Mouse (Mus musculus) embryonic stem cell, embryonic (primary cell): ENCODE results near the gene Rflnb.

Experiments
- CTCF ChIA-PET, 4 experiments: fragments of 300-600 bp in 2 of 4; fragments of 350-600 bp in 2 of 4; sonication (Branson Sonifier 250); formaldehyde crosslinking; loops; one replicate each; lab custom pipeline; 2022; ENCODE audit warnings: inconsistent platforms in 2 of 4; lab: Charles Lee
- POLR2A ChIA-PET, 4 experiments: fragments of 300-600 bp in 2 of 4; fragments of 350-600 bp in 2 of 4; sonication (Branson Sonifier 250); formaldehyde crosslinking; loops; one replicate each; lab custom pipeline; 2022; ENCODE audit warnings: antibody characterized with exemption in 4 of 4, inconsistent platforms in 1 of 4; lab: Charles Lee

The Rflnb gene

DNA sequence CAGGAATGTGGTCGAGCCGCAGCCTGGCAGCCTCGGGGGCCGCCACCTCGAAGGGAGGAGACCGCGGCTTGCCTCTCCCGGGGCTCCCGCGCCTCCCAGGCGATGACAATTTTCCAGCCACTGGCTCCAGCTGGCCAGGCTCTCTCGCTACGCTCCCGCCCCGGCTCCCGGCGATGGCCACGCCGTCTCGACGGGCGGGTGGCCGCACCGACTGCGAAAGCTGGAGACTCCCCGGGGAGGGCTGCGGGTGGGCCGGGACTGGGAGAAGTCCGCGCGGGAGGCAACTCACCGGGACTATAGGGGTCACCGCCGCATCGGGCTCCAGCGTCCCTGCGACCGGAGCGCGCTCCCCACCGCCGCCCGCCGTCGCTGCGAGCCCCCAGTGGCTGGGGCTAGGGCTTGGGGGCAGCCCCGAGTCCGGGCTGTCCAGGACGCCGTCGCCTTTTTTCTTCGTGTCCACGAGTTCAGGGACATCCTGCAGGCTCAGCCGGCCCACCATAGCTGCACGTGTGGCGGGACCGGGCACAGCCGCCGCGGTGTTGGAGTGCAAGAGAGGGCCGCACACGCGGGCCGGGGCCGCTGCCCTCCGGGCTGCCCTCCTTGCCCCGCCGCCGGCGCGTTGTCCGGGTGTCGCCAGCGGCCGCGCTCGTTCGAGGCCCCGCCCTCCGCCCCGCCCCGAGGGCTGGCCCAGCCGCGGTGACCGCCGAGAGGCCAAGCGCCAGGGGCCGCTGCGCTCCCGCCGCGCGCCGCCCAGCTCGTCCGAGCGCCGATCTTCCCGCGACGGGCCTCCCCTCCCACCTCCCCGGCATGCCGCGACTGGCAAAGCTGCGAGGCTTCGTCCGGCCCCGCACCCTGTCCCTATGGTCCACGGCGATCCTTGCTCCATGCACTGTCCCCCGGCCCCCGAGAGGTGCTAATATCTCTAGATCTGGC, at the start of gene Rflnb:
TSS of gene Rflnb (minus strand) at position 644 of the 933 bp plus-strand sequence.
- ChIA-PET POLR2A (interaction anchor here in 2 of 4 experiments (0.5 to 1.3 kb wide), 4 partner anchors 7 to 766 kb away, joined by 3 to 4 read pairs (median 4); no protein-coding TSS in a partner anchor), CTCF (interaction anchor here (0.5 to 1.6 kb wide), 8 partner anchors 27 to 411 kb away, joined by 3 to 4 read pairs (median 3); no protein-coding TSS in a partner anchor)

DNA sequence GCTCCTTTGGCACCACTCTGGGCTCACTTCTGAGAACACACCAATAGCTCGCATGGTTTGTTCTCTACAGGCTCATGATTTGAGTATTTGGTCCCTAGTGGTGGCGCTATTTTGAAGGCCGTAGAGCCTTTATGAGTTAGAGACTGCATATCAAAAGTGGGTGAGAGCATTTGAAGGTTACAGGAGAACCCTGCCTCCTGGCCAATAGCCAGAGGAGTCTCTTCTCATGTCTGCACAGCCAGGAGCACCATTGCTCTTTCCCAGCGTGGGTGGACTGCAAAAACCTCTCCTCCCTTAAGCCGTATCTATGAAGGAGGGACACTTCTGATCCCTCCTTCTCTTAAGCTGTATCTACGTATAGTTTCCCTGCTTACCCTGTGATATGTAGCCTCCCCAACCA, 49.8 kb upstream of the Rflnb start:
- CTCF ChIA-PET = no interaction called here
- POLR2A ChIA-PET = interaction anchor here in 1 of 4 experiments (0.6 kb wide), 1 partner anchor 670 kb away, joined by 4 read pairs; no protein-coding TSS in a partner anchor

DNA sequence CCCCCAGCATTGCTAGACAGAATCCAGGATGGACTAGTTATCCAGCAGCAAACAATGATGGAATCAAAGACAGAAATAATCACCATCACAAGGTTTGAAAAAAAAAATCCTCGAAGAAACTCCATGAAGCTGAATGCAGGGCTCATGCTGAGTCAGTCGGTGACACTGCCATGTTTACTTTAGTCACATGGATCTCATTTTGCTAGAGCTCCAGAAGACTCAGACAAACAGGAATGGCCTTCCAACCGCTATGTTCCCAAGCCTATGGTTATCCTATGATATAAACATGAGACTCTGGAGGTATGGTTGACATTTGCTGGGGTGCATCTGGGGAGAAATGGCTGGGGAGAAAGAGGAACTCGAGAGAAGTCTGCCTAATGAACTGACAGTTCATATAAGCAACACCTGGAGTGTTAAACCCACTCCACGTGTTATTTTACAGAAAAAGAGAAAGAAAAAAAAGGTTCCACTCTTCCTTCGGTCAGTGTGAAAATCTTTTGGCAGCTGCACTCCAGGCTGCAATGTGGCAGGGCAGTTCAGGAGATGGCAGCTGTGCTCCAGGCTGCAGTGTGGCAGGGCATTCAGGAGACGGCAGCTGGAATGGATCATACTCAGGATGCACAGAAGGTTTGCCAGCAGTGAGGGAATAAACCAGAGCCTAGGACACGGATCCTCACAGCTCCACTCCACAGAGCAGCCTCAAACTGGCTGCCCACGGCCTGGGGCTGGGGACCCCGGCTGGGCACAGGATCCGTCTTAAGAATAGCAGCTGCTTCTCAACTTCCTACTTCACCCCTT, 46.9 kb upstream of the Rflnb start:
- ChIA-PET POLR2A (interaction anchor here in 1 of 4 experiments (0.6 to 1.4 kb wide), 2 partner anchors 10 to 456 kb away, joined by 3 to 4 read pairs; no protein-coding TSS in a partner anchor), CTCF (no interaction called here)

DNA sequence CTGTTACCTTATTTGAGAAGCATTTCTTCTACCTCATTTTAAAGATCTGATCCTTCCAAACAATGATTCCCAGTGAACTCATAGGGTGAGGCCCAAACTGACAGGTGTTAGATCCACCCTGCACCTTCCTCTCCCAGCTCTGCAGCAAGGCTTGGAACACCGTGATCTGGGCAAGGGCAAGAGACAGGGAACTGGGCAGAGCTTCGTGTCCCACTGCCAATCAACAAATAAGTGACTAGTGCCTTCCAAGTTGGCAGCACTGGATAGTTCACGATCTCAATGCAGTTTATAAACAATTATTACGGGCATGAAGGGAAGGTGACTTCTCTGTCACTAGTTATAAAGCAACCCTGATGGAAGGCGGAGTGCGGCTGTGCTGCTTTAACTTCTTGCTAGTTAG, 42.2 kb upstream of the Rflnb start:
- CTCF ChIA-PET = interaction anchor here in 3 of 4 experiments (0.6 to 0.8 kb wide), 3 partner anchors 14 to 769 kb away, joined by 3 read pairs; no protein-coding TSS in a partner anchor
- POLR2A ChIA-PET = interaction anchor here in 1 of 4 experiments (0.6 to 0.9 kb wide), 3 partner anchors 10 to 376 kb away, joined by 3 read pairs; no protein-coding TSS in a partner anchor

DNA sequence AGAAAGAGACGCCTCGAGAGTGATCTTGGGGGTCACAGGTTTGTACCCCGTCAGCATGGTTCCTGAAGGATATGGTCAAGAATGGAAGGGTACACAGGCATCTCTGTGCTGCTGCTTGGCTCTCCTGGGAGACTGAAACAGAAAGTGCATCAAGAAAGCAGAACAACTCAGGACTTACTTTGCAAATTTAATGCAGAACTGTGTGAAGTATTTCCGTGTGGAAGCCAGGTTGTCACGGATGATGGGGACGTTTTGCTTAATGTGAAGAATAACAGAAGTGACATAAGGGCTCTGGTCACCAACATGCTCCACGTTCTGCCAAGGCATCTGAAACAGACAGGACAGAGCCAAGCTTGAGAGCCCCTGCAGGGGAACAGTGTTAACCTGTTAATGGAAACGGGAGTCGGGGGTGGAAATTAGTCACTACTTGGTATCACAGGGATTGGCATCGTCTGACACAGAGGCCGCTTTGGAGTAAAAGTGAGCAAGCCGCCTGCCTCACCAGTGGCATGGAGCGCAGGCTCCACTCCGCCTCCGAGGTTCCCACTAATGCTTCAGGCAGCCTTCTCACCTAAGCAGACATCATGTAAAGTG, 39.1 kb upstream of the Rflnb start:
- POLR2A ChIA-PET = no interaction called here
- CTCF ChIA-PET = interaction anchor here in 1 of 4 experiments (0.6 kb wide), 1 partner anchor 39 kb away, joined by 4 read pairs; the partner anchor contains the start of gene Rflnb

DNA sequence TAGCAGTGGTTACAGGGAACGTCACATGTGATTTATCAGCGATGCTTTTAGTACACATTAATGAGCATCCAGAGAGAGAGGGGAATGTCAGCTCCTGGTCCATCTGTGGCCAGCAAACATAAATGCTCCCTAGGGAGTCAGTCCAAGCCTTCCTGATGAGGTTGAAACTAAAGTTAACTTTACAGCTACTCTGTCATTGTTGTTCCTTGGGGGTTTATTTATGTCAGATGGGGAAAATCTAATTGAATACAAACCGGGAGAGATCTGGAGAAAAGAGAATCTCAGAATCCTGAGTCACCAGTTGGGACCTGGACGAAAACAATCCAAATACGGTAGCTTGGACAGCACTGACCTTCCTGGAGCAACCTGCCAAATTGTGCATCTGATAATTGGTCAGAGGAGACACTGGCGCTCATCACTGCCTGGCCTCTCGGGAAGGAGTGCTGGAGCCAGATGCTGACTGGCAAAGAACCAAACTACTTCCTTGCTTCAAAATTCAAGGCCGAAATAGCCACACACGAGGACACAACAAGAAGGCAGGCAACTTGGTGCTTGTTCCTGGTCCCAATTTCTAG, 38.0 kb upstream of the Rflnb start:
- ChIA-PET POLR2A (interaction anchor here in 1 of 4 experiments (1.4 kb wide), 1 partner anchor 10 kb away, joined by 4 read pairs; no protein-coding TSS in a partner anchor), CTCF (no interaction called here)

DNA sequence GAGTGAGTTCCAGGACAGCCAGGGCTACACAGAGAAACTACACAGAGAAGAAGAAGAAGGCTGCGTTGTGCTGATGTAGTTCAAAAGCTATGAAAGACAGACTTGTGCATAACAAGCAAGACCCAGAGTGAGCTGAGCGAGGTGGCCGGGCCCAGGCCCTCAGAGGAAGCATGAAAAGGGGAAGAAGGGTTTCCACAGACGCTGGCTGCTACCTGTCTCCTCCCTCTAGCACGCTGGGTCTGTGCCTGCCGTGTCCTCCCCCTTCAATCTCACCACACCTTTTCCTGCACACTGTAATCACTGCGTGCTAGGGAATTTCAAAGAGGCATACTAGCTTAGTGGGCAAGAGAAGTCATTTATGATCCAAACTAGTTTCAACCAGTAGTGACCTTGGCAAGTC, 36.8 kb upstream of the Rflnb start:
- CTCF ChIA-PET = interaction anchor here in 1 of 4 experiments (0.8 kb wide), 1 partner anchor 97 kb away, joined by 3 read pairs; no protein-coding TSS in a partner anchor
- POLR2A ChIA-PET = interaction anchor here in 1 of 4 experiments (1.4 kb wide), 1 partner anchor 11 kb away, joined by 4 read pairs; no protein-coding TSS in a partner anchor

DNA sequence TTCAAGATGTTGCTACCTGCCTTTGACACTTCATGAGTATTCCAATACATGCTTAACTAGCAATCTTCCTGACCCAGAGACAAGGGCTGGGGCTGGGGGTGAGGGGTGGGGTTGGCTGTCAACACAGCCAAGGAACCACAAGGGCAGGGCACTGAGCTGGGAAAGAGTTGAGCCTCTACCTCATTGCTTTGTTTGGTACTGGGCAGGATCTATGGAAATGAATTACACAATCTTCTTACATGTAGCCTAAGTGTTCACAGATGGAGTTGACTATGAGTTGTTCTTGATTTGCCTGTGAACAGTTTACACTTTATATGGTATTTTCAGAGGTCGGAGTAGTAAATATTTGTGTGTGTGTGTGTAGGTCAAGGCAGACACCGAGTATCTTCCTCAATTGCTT, 33.3 kb upstream of the Rflnb start:
- CTCF ChIA-PET = interaction anchor here in 1 of 4 experiments (0.7 kb wide), 1 partner anchor 158 kb away, joined by 3 read pairs; no protein-coding TSS in a partner anchor
- POLR2A ChIA-PET = no interaction called here

DNA sequence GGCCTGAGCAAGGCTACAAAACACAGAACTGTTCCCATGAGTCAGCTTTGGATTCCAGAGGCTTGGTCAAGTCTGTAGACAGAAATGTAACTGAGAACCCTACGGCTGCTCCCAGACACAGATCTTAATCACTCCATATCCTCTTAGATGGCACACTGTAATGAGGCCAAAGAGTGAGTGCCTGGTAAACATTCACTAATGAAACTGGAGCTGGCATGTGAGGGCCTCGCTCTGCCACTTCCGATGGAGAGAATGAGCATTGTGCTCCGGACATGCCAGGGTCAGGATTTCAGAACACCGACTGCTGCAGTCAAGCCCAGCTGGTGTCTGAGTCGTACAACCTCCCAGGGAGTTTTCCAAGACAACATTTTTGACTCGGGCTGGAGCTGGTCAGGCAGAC, 32.4 kb upstream of the Rflnb start:
- POLR2A ChIA-PET = no interaction called here
- CTCF ChIA-PET = no interaction called here

DNA sequence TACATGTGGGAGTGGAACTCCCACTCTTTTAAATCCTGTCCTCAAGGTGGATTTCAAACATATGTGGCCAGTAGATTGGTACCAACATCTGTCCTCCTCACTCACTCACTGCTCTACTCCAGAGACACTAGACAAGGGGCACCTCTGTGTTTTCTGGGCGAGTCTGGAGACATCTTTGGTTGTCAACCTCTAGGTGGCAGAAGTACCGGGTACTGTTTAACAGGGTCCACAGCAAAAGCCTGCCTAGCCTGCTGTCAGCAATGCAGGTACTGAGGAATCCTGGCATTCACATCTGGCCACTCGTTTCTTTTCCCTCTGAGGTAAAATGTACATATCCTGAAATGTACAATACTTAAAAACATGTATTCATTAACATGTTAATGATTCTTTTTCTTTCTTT, 28.9 kb upstream of the Rflnb start:
- ChIA-PET POLR2A (interaction anchor here in 1 of 4 experiments (0.9 kb wide), 1 partner anchor 14 kb away, joined by 3 read pairs; no protein-coding TSS in a partner anchor), CTCF (no interaction called here)

DNA sequence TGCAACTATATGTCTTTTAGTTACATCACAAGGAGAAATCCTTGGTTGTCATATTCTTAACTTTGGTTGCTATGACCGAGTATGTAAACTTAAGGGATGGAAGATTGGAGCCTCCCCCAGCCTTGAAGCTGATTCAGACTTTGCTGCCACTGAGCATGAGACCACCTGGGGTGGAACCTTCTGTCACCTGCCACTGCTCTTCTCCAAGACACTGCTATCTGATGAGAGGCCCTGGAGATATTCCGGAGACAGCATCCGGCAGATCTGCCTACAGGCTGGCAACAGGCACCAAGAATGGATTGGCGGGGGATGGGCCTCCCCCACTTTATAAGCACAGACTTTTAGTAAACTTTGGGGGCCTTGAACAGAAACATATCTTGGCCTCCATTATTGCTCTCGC, 24.9 kb upstream of the Rflnb start:
- ChIA-PET POLR2A (interaction anchor here in 1 of 4 experiments (0.5 kb wide), 1 partner anchor 494 kb away, joined by 3 read pairs; no protein-coding TSS in a partner anchor), CTCF (interaction anchor here in 1 of 4 experiments (1.1 kb wide), 1 partner anchor 60 kb away, joined by 5 read pairs; no protein-coding TSS in a partner anchor)

DNA sequence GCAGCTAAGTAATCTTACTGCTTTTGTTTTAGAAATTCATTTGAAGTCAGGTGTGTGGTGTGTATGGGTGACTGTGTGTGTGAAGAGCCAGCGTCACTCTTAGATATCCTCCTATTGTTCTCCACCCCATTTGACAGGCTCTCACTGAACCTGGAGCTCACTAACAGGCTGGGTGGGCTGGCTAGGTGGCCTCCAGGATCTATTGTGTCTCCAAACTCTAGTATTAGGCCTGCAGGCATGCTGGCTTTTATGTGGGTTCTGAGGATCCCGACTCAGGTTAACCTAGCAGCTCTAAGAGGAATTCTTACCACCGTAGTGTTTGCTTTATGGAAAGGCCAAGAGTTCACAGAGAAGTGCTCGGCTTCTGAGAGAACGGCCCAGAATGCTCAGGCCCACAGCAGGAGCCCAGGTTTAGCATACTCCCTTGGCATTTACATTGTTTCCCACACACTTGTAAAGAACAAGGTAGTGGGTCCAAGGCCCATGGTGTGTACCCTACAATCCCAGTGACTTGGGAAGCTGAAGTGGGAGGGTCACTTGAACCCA, 23.5 kb upstream of the Rflnb start:
- ChIA-PET CTCF (interaction anchor here in 1 of 4 experiments (0.6 kb wide), 1 partner anchor 188 kb away, joined by 4 read pairs; no protein-coding TSS in a partner anchor), POLR2A (no interaction called here)

DNA sequence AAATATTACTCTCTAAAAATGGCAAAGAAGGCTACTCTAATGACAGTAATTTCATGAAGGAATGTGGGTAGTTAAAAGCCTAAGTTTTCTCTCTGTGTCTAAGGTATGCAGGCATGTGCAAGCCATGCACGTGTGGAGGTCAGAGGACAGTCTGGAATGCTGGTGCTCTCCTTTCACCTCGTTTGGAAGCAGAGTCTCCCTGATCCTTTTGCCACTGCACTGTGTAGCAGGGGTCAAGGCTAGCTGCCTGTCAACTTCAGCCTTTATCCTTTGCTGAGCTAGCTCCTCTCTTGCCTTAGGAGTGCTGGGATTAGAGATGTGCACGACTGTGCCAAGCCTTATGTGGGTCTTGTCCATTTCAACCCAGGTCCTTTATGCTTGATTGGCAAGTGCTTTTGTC, 22.9 kb upstream of the Rflnb start:
- POLR2A ChIA-PET = no interaction called here
- CTCF ChIA-PET = interaction anchor here in 1 of 4 experiments (0.5 kb wide), 1 partner anchor 19 kb away, joined by 3 read pairs; no protein-coding TSS in a partner anchor

DNA sequence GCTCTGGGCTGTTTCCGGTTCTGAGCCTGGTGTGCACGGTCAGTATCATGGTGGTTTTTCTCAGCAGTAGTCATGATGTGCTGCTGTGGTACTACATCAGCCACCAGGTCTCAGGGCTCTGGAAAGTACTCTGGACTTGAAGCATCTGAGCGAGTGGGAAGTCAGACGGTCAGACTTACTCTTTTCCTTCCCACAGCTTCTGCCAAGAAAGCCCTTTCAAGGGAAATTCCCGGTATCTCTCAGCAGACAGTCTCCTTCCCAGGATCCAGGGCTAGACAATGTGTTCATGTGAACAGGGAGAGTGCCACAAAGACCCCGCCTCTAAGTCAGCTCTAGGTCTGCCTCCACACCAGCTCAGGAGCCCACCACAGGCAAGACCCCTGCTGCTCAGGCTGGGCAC, 17.8 kb upstream of the Rflnb start:
- ChIA-PET POLR2A (no interaction called here), CTCF (interaction anchor here in 2 of 4 experiments (0.5 to 0.6 kb wide), 2 partner anchors 11 to 180 kb away, joined by 3 read pairs; no protein-coding TSS in a partner anchor)

DNA sequence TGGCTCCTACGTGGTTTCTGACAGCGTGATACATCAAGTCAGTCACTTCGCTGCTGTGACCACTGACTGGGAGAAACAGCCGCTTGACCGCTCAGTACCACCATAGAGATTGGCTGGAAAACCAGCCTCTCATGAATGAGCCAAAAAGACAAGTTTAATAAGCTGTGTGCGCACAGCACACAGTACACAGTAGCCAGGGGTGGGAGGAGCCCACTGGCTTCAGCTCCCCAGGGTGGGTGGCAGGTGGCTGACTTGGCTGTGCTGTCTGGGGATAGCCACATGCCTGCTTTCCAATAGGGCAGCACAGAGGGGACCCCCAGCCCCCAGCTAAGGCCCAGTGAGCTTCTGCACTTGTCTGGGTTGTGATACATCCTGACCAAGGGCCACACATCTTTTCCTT, 16.9 kb upstream of the Rflnb start:
- POLR2A ChIA-PET = interaction anchor here in 1 of 4 experiments (0.5 kb wide), 1 partner anchor 24 kb away, joined by 3 read pairs; no protein-coding TSS in a partner anchor
- CTCF ChIA-PET = no interaction called here

DNA sequence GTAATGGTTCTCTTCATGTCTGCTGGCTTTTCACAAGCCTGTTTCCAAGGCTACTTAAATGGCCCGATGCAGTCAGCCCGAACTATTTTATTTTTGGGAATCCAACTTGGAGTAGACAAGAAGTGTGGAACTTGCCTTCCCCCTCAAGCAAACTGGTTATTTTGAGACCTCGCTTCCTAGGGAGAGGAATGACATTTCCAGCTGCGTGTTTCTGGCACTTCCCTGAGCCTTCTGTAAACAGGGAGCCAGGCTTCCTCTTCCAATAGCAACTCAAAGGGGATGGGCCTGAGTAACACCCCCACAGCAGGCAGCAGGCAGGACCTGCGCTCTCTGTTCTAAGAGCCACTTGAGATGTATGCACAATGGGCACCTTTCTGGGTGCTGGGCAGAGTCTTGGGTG, 15.3 kb upstream of the Rflnb start:
- CTCF ChIA-PET = no interaction called here
- POLR2A ChIA-PET = no interaction called here

DNA sequence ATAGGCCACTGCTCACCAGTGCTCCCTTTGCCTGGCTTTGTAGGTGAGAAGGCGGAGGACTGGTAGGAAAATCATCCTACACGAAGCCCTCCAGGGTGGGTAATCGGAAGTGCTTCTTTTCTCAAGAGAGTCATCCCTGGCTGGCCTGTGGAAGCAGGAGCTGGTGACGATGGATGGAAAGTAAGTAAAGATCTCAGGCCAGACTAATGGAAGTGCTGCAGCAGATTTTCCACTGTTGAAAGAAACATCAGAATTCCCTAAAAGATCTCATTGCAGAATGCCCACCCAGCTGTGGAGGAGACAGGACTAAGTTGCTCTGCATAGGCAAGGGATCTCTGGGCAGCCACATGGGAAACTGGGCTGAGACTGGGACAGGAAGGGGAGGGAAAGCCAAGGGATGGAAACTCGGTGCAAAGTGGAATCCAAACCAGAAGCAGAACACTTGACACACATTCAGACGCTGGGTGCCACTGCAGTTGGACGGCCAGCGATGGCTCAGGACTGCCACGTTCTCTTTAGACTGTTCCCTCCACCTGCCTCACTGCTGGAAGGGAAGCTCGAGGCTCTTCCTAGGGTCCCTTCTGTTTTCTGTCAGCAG, 14.6 kb upstream of the Rflnb start:
- ChIA-PET CTCF (interaction anchor here in 1 of 4 experiments (0.8 kb wide), 1 partner anchor 39 kb away, joined by 3 read pairs; no protein-coding TSS in a partner anchor), POLR2A (no interaction called here)
